ENCODE assay signal across 8 mouse cellular contexts in the genomic region with DNA sequence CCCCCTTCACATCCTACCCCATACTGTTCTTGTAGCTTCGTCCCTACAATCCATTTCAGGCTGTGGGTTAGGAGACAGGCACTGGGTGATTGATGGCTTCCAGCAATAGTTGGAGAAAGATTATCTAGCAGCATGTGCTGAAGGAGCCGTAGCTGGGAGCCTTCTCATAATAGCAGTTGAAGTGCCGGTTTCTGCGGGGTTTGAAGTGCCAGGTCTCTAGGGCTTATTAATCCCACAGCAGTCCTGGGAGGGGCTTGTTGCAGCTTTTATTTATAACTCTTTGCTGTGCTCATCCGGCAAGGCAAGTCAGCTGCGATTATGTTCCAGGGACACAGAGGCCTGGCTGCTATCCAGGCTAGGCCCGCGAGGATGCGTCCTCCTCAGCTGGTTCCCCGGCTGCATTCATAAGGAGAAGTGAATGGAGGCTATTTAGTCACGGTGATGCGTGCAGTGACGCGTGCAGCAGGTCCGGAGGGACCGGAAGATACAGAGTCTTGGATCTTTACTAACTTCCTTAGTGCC.
DNase-seq lines count a peak whose midpoint lies in the region; ATAC-seq and TF ChIP-seq lines count a peak whose summit lies in the region.

No protein-coding gene starts in this region.

- no peak overlapping the region for H3K27ac ChIP-seq in midbrain, postnatal 0 days (ENCODE audit: low read depth, low read length)

- TF ChIP-seq CTCF in midbrain, postnatal 0 days (IDR thresholded peaks at IDR 0.05) = no peak

- no peaks in the 10 kb centered on the region for H3K9me3 ChIP-seq in midbrain, postnatal 0 days (ENCODE audit: low read length)

- peaks cover 10% of the 10 kb centered on the region for H3K4me1 ChIP-seq in midbrain, postnatal 0 days (ENCODE audit: insufficient read depth, low read length)

- peak; percentile 82 for DNase-seq in Muller cell, postnatal 12 days (ENCODE audit: inconsistent ontology term)
- peak; percentile 86 for DNase-seq in brain, adult 2 months (ENCODE audit: low read depth, low spot score)
- peak; percentile 50 to 74 for DNase-seq in frontal cortex, adult 2 months (ENCODE audit: extremely low spot score in 1 of 2, low spot score in 1 of 2)
- DNase-seq in heart, postnatal 4 days = peak; percentile 71
- DNase-seq in layer of hippocampus, postnatal 25 days (ENCODE audit: extremely low spot score in 1 of 2, low spot score in 1 of 2) = peak; percentile 27 to 53
- DNase-seq in midbrain, postnatal 0 days (ENCODE audit: low spot score) = peak; percentile 86
- no peak for DNase-seq in spleen, adult 18-20 months

- no peak overlapping the region for H3K4me3 ChIP-seq in midbrain, postnatal 0 days (ENCODE audit: low read depth, low read length)

- WGBS in midbrain, postnatal 0 days = 10% methylated on average over 16 of the region's 16 CpGs

- peak overlapping the region; percentile 0; the same call in 1 of the 2 replicates for H3K9ac ChIP-seq in midbrain, postnatal 0 days (replicated peaks; ENCODE audit: low read length, poor library complexity, severe bottlenecking)

- H3K27me3 ChIP-seq in midbrain, postnatal 0 days (ENCODE audit: insufficient read depth, low read length) = no peaks in the 10 kb centered on the region

- no peaks in the 10 kb centered on the region for H3K36me3 ChIP-seq in midbrain, postnatal 0 days (ENCODE audit: insufficient read depth, low read length)

- peak; percentile 84 for ATAC-seq in midbrain, postnatal 0 days (ENCODE audit: low FRiP score)
- no peak for ATAC-seq in erythroid progenitor cell, adult 5-6 weeks (replicated peaks; ENCODE audit: low FRiP score, poor library complexity, severe bottlenecking)

- H3K4me2 ChIP-seq in midbrain, postnatal 0 days (ENCODE audit: low read depth, low read length, poor library complexity, severe bottlenecking) = peak overlapping the region; percentile 28; the same call in 1 of the 2 replicates

Comparison
In these comparisons a context has a peak if more than half of its experiments do, and no peak if none do; other contexts are left out.
1. DNase-seq: peak in Muller cell, postnatal 12 days (single experiment), brain, adult 2 months (single experiment), frontal cortex, adult 2 months (2 of 2), heart, postnatal 4 days (single experiment), layer of hippocampus, postnatal 25 days (2 of 2) and midbrain, postnatal 0 days (single experiment); none in spleen, adult 18-20 months (0 of 2).